Mouse (Mus musculus): Measurements from ENCODE around the gene Thbd. TPM values are rescaled to one million over a fixed set of nuclear protein-coding genes. Genes with fewer than 3 reads are reported as not detected.

Thbd gene
- total and polyA plus RNA-seq, 3 experiments, result not detected

- Histone ChIP-seq H3K9ac (ENCODE audit: control insufficient read depth, low read depth, low read length, poor library complexity, severe bottlenecking) (no peak overlapping the region), H3K36me3 (ENCODE audit: control insufficient read depth in 1 of 2, insufficient read depth in 2 of 2, low read length in 2 of 2) (no peaks in the 10 kb centered on the region), H3K4me1 (ENCODE audit: control insufficient read depth in 1 of 2, insufficient read depth in 2 of 2, low read length in 2 of 2) (no peaks in the 10 kb centered on the region), H3K9me3 (replicated peaks; ENCODE audit: insufficient read depth, low read length) (no peaks in the 10 kb centered on the region), H3K79me2 (ENCODE audit: control insufficient read depth, insufficient read depth, low read length, poor library complexity) (no peaks in the 10 kb centered on the region), H3K27me3 (ENCODE audit: control insufficient read depth in 1 of 2, insufficient read depth in 2 of 2, low read length in 2 of 2) (no peaks in the 10 kb centered on the region), H3K4me3 (ENCODE audit: control insufficient read depth in 1 of 2, insufficient read depth in 1 of 2, low read depth in 2 of 2, low read length in 2 of 2) (no peak overlapping the region), H3K27ac (ENCODE audit: control insufficient read depth, low read depth, low read length) (no peak overlapping the region)
- TF ChIP-seq JUND (IDR thresholded peaks at IDR 0.05; ENCODE audit: low read depth, low read length), result no peak
- no peak for TF ChIP-seq BHLHE40 (IDR thresholded peaks at IDR 0.05; ENCODE audit: borderline replicate concordance, low read depth, low read length)
- no peak for TF ChIP-seq TCF12 (IDR thresholded peaks at IDR 0.05; ENCODE audit: low read depth, low read length)
- no peak for TF ChIP-seq HCFC1 (IDR thresholded peaks at IDR 0.05; ENCODE audit: low read depth, low read length)
- no peak for TF ChIP-seq ETS1 (IDR thresholded peaks at IDR 0.05; ENCODE audit: low read depth, low read length)
- TF ChIP-seq KAT2A (conservative IDR thresholded peaks at IDR 0.05; ENCODE audit: low read depth, low read length), result no peak
- no peak for TF ChIP-seq POLR2AphosphoS5 (IDR thresholded peaks at IDR 0.05; ENCODE audit: borderline replicate concordance, low read depth, low read length)
- no peak for TF ChIP-seq RCOR1 (IDR thresholded peaks at IDR 0.05; ENCODE audit: low read depth, low read length)
- TF ChIP-seq MAZ (IDR thresholded peaks at IDR 0.05; ENCODE audit: low read depth, low read length), result no peak
- TF ChIP-seq CTCF (IDR thresholded peaks at IDR 0.05 in 2 of 3, conservative IDR thresholded peaks at IDR 0.05 in 1 of 3; ENCODE audit: control insufficient read depth in 1 of 3, insufficient read depth in 1 of 3, low read depth in 2 of 3, low read length in 3 of 3, poor library complexity in 1 of 3, severe bottlenecking in 1 of 3), result no peak
- TF ChIP-seq MYC (IDR thresholded peaks at IDR 0.05; ENCODE audit: low read depth, low read length), result no peak
- TF ChIP-seq USF2 (IDR thresholded peaks at IDR 0.05; ENCODE audit: borderline replicate concordance in 1 of 2, insufficient read depth in 1 of 2, low read depth in 1 of 2, low read length in 2 of 2), result no peak
- TF ChIP-seq MAFK (IDR thresholded peaks at IDR 0.05; ENCODE audit: borderline replicate concordance, low read depth, low read length), result no peak
- no peak for TF ChIP-seq ZC3H11A (IDR thresholded peaks at IDR 0.05; ENCODE audit: low read depth, low read length)
- no peak for TF ChIP-seq CHD1 (IDR thresholded peaks at IDR 0.05; ENCODE audit: low read depth, low read length)
- TF ChIP-seq SMC3 (IDR thresholded peaks at IDR 0.05; ENCODE audit: low read depth, low read length), result no peak
- TF ChIP-seq SIN3A (IDR thresholded peaks at IDR 0.05; ENCODE audit: low read length), result no peak
- TF ChIP-seq ELF1 (IDR thresholded peaks at IDR 0.05; ENCODE audit: low read depth, low read length), result no peak
- DNase-seq (ENCODE audit: low read depth, low spot score), result no peak
Measured at GRCm38 (mm10) chr2:148429001-148429505, 21.1 kb upstream of the Thbd start.

- H3K27ac ChIP-seq (ENCODE audit: control insufficient read depth, low read depth, low read length), result no peak overlapping the region
Measured at GRCm38 (mm10) chr2:148428523-148428922, 20.5 kb upstream of the Thbd start.

More at GRCm38 (mm10) chr2:148428523-148428922, 20.5 kb upstream of the Thbd start:
- no peak for DNase-seq (ENCODE audit: low read depth, low spot score)
- TF ChIP-seq ZNF384 (IDR thresholded peaks at IDR 0.05; ENCODE audit: low read depth, low read length), result no peak
- TF ChIP-seq CTCF (IDR thresholded peaks at IDR 0.05 in 2 of 3, conservative IDR thresholded peaks at IDR 0.05 in 1 of 3; ENCODE audit: control insufficient read depth in 1 of 3, insufficient read depth in 1 of 3, low read depth in 2 of 3, low read length in 3 of 3, poor library complexity in 1 of 3, severe bottlenecking in 1 of 3), result no peak
- TF ChIP-seq BHLHE40 (IDR thresholded peaks at IDR 0.05; ENCODE audit: borderline replicate concordance, low read depth, low read length), result no peak
- no peak for TF ChIP-seq TAL1 (IDR thresholded peaks at IDR 0.05; ENCODE audit: low read length)
- no peak for TF ChIP-seq USF1 (IDR thresholded peaks at IDR 0.05; ENCODE audit: low read depth, low read length)
- no peak for TF ChIP-seq SIN3A (IDR thresholded peaks at IDR 0.05; ENCODE audit: low read length)
- no peak for TF ChIP-seq MAZ (IDR thresholded peaks at IDR 0.05; ENCODE audit: low read depth, low read length)
- no peak for TF ChIP-seq CHD2 (IDR thresholded peaks at IDR 0.05; ENCODE audit: low read length)
- no peak for TF ChIP-seq GATA1 (IDR thresholded peaks at IDR 0.05; ENCODE audit: low read depth, low read length)
- no peak for TF ChIP-seq MAFK (IDR thresholded peaks at IDR 0.05; ENCODE audit: borderline replicate concordance, low read depth, low read length)
- TF ChIP-seq ETS1 (IDR thresholded peaks at IDR 0.05; ENCODE audit: low read depth, low read length), result no peak
- TF ChIP-seq RCOR1 (IDR thresholded peaks at IDR 0.05; ENCODE audit: low read depth, low read length), result no peak
- TF ChIP-seq ELF1 (IDR thresholded peaks at IDR 0.05; ENCODE audit: low read depth, low read length), result no peak
- no peak for TF ChIP-seq ZMIZ1 (IDR thresholded peaks at IDR 0.05; ENCODE audit: low read depth, low read length)
- no peak for TF ChIP-seq POLR2AphosphoS2 (IDR thresholded peaks at IDR 0.05; ENCODE audit: low read length)
- TF ChIP-seq MEF2A (IDR thresholded peaks at IDR 0.05; ENCODE audit: extremely low read depth, insufficient replicate concordance, low read depth, low read length, poor library complexity, severe bottlenecking), result no peak
- H3K4me3 ChIP-seq (ENCODE audit: control insufficient read depth in 1 of 2, insufficient read depth in 1 of 2, low read depth in 2 of 2, low read length in 2 of 2), result no peak overlapping the region
- no peaks in the 10 kb centered on the region for H3K79me2 ChIP-seq (ENCODE audit: control insufficient read depth, insufficient read depth, low read length, poor library complexity)
- H3K9me3 ChIP-seq (replicated peaks; ENCODE audit: insufficient read depth, low read length), result no peaks in the 10 kb centered on the region
- no peaks in the 10 kb centered on the region for H3K4me1 ChIP-seq (ENCODE audit: control insufficient read depth in 1 of 2, insufficient read depth in 2 of 2, low read length in 2 of 2)
- no peaks in the 10 kb centered on the region for H3K27me3 ChIP-seq (ENCODE audit: control insufficient read depth in 1 of 2, insufficient read depth in 2 of 2, low read length in 2 of 2)
- no peak overlapping the region for H3K9ac ChIP-seq (ENCODE audit: control insufficient read depth, low read depth, low read length, poor library complexity, severe bottlenecking)
- H3K36me3 ChIP-seq (ENCODE audit: control insufficient read depth in 1 of 2, insufficient read depth in 2 of 2, low read length in 2 of 2), result no peaks in the 10 kb centered on the region

Measured in MEL (cell line).